Mouse (Mus musculus): Measurements from ENCODE around the gene Trak1. TPM values are rescaled to one million over a fixed set of nuclear protein-coding genes. Genes with fewer than 3 reads are reported as not detected.

Trak1 gene
- polyA plus RNA-seq, 1 experiment from 2014 or later = 20.8 TPM

DNA sequence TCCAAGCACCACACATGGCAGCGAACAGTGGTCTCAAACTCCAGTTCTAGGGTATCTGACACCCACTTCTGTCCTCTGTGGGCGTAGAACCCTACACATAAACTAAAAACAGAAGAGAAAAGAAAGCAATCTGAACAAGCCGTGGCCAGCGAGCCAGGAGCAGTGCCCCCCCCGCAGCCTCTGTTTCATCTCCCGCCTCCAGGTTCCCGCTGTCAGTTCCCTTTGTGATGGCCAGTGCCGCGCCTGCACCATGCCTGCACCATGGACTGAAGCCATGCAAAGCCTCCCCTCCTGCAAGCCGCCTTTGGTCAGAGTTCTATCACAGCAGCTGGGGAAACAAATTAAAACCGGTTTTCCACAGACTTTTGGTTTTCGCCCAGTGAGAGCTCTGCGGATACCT, 75.8 kb downstream of the Trak1 start:
- no peak for TF ChIP-seq CTCF (IDR thresholded peaks at IDR 0.05; ENCODE audit: low read depth)
- no peaks in the 10 kb centered on the region for H3K36me3 ChIP-seq (ENCODE audit: insufficient read depth)
- no peak overlapping the region for H3K4me3 ChIP-seq (ENCODE audit: low read depth, low read length)
- peaks cover 18% of the 10 kb centered on the region for H3K4me1 ChIP-seq (ENCODE audit: insufficient read depth)
- H3K4me2 ChIP-seq = no peak overlapping the region
- DNase-seq (no peak), ATAC-seq (ENCODE audit: insufficient read depth) (no peak)
- no peaks in the 10 kb centered on the region for H3K27me3 ChIP-seq (ENCODE audit: insufficient read depth, low read length)
- no peak overlapping the region for H3K9ac ChIP-seq
- 62% methylated on average over 13 of the region's 13 CpGs for WGBS
- no peak overlapping the region; the same call in 1 of the 2 replicates for H3K27ac ChIP-seq (ENCODE audit: low read depth)
- H3K9me3 ChIP-seq (ENCODE audit: low read depth, low read length) = no peaks in the 10 kb centered on the region

DNA sequence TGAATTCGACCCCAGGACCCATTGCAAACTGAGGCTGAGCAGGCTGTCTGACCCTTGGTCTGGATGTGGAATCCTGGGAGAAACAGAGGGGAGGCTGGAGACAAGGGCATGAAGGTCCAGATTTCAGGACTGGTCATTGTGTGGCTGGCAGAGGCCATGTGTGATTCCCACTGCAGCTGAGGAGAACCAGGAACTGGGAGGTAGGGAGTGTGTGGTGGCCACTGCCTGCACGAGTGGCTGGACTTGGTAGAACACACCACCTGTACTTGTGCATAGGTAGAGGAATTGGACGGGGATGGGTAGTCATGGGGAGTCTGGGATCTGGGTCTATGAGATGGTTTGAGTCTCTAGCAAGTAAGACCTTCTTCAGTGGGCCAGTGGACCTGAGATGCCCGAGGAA, 76.2 kb downstream of the Trak1 start:
- no peak for TF ChIP-seq CTCF (IDR thresholded peaks at IDR 0.05; ENCODE audit: low read depth)
- Histone ChIP-seq H3K27ac (ENCODE audit: low read depth) (no peak overlapping the region), H3K9ac (no peak overlapping the region), H3K9me3 (ENCODE audit: low read depth, low read length) (no peaks in the 10 kb centered on the region), H3K4me2 (no peak overlapping the region), H3K27me3 (ENCODE audit: insufficient read depth, low read length) (no peaks in the 10 kb centered on the region), H3K4me3 (ENCODE audit: low read depth, low read length) (no peak overlapping the region), H3K36me3 (ENCODE audit: insufficient read depth) (no peaks in the 10 kb centered on the region), H3K4me1 (ENCODE audit: insufficient read depth) (peaks cover 18% of the 10 kb centered on the region)
- 58% methylated on average over 4 of the region's 4 CpGs for WGBS
- no peak for ATAC-seq (ENCODE audit: insufficient read depth)
- no peak for DNase-seq

DNA sequence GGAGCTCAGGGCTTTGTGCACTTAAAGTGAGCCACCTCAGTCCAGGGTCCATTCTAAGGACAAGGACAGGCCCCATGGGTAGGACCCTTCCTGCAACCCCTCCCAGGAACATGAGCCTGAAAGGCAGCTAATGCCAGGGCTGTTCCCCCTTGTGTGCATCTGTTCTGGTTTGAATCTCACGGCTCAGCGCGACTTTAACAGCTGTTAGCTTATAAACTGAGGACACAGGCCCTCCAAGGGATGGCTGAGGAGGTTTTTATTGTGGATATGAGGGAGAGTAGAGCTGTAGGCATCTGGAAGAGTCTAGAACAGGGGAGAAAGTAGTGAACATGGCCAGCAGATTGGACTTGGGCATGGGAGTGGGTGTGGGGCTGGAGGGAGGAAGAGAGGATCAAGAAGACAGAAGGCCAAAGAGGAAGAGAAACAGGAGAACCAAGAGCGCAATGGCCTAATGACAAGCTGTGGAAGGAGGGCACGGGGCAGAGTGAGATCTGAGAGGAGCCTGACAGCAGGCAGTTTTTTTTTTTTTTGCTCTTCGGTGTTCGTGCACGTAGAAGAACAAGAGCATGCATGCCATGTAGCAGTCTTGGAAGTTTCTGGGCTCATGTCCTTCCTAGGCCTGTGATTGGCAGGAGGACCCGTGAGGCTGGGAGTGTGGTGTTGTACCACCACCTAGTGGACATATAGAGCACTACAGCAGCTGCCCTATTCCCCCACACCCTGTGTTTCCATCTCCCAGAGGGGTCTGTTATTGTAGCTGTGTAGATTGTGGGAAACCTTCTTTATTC, 77.0 kb downstream of the Trak1 start:
- H3K27me3 ChIP-seq (ENCODE audit: insufficient read depth, low read length) = no peaks in the 10 kb centered on the region
- WGBS = 24% methylated on average over 9 of the region's 9 CpGs
- peak; percentile 98 for TF ChIP-seq CTCF (IDR thresholded peaks at IDR 0.05; ENCODE audit: low read depth)
- DNase-seq (peak; percentile 90), ATAC-seq (ENCODE audit: insufficient read depth) (no peak)
- no peak overlapping the region for H3K4me3 ChIP-seq (ENCODE audit: low read depth, low read length)
- H3K27ac ChIP-seq (ENCODE audit: low read depth) = no peak overlapping the region
- H3K9ac ChIP-seq = no peak overlapping the region
- H3K4me1 ChIP-seq (ENCODE audit: insufficient read depth) = peaks cover 18% of the 10 kb centered on the region
- H3K9me3 ChIP-seq (ENCODE audit: low read depth, low read length) = no peaks in the 10 kb centered on the region
- H3K36me3 ChIP-seq (ENCODE audit: insufficient read depth) = no peaks in the 10 kb centered on the region
- no peak overlapping the region for H3K4me2 ChIP-seq

DNA sequence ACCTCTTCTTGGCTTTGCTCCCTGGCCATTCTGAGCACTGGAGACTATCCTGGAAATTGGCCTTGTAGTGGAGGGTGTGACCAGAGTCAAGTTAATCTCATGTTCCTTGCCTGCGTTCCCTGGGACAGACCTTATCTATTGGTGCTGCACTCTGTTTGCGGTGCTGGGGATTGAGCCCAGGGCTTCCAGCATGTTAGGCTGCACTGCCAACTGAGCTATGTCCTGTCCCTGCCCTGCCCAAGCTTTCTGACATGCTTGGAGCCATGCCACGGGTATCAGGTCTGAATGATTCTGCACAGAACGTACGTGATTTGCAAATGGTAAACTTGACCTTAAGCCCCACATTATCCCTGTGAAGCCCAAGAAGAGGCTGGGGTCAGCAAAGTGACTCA, 77.6 kb downstream of the Trak1 start:
- no peak for DNase-seq
- H3K4me2 ChIP-seq = no peak overlapping the region
- no peaks in the 10 kb centered on the region for H3K9me3 ChIP-seq (ENCODE audit: low read depth, low read length)
- WGBS = 78% methylated on average over 5 of the region's 5 CpGs
- peaks cover 18% of the 10 kb centered on the region for H3K4me1 ChIP-seq (ENCODE audit: insufficient read depth)
- no peak overlapping the region for H3K4me3 ChIP-seq (ENCODE audit: low read depth, low read length)
- no peak overlapping the region for H3K27ac ChIP-seq (ENCODE audit: low read depth)
- no peak for ATAC-seq (ENCODE audit: insufficient read depth)
- H3K27me3 ChIP-seq (ENCODE audit: insufficient read depth, low read length) = no peaks in the 10 kb centered on the region
- H3K36me3 ChIP-seq (ENCODE audit: insufficient read depth) = no peaks in the 10 kb centered on the region
- no peak overlapping the region for H3K9ac ChIP-seq
- no peak for TF ChIP-seq CTCF (IDR thresholded peaks at IDR 0.05; ENCODE audit: low read depth)

DNA sequence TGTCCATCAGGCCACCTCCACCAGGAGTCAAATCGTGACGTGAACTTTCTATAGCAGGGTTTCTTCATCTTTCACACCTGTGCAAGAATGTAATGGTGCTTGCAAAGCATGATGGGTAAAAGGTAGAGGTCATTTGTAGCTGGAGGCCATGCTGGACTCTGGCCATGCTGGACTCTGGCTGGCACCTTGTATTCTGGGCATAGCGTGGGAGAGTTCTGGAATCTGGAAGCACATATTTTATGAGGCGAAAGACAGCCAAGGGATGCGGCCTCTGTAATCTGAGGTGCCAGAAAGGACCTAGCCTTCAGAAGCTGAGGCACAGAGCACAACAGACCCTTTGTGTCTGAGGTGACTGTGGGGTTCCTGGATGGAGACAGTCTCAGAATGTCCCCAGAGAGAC, 78.8 kb downstream of the Trak1 start:
- ATAC-seq (ENCODE audit: insufficient read depth) = no peak
- Histone ChIP-seq H3K9ac (no peak overlapping the region), H3K4me3 (ENCODE audit: low read depth, low read length) (no peak overlapping the region), H3K4me1 (ENCODE audit: insufficient read depth) (peaks cover 10% of the 10 kb centered on the region), H3K36me3 (ENCODE audit: insufficient read depth) (no peaks in the 10 kb centered on the region), H3K4me2 (no peak overlapping the region), H3K9me3 (ENCODE audit: low read depth, low read length) (no peaks in the 10 kb centered on the region), H3K27ac (ENCODE audit: low read depth) (no peak overlapping the region), H3K27me3 (ENCODE audit: insufficient read depth, low read length) (no peaks in the 10 kb centered on the region)
- no peak for TF ChIP-seq CTCF (IDR thresholded peaks at IDR 0.05; ENCODE audit: low read depth)
- WGBS = 82% methylated on average over 5 of the region's 5 CpGs
- DNase-seq = no peak

DNA sequence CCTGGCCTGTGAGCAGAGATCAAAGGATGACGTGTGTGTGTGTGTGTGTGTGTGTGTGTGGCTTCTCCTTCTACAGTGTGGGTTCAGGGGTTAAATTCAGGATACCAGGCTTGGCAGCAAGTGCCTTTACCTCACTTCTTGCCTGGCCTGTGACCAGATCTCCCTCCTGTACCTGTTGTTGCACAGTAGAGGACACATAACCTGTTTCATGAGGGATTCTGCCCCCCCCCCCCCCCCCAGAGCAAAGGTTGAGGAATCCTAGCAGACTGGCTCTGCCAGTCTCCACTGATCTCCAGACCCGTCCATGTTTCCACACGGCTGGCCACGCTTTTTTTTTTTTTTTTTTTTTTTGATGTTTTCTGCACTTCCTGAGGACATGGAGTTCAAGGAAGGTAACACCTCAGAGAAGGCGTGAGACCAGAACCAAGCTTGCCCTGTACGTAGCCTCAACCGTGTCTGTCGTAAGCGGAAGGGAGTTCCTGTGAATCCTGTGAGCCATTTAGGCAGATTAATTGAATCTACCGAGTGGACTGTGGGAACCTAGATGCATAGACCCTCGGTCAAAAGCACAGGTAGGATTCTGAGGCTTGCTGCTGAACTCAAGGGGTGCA, 83.1 kb downstream of the Trak1 start:
- Histone ChIP-seq H3K36me3 (ENCODE audit: insufficient read depth) (no peaks in the 10 kb centered on the region), H3K4me1 (ENCODE audit: insufficient read depth) (no peaks in the 10 kb centered on the region), H3K9ac (no peak overlapping the region; the same call in 1 of the 2 replicates), H3K9me3 (ENCODE audit: low read depth, low read length) (no peaks in the 10 kb centered on the region), H3K27me3 (ENCODE audit: insufficient read depth, low read length) (no peaks in the 10 kb centered on the region), H3K4me3 (ENCODE audit: low read depth, low read length) (no peak overlapping the region), H3K27ac (ENCODE audit: low read depth) (peak overlapping the region; percentile 30; the same call in 1 of the 2 replicates), H3K4me2 (no peak overlapping the region)
- DNase-seq (no peak), ATAC-seq (ENCODE audit: insufficient read depth) (no peak)
- 43% methylated on average over 10 of the region's 11 CpGs for WGBS
- TF ChIP-seq CTCF (IDR thresholded peaks at IDR 0.05; ENCODE audit: low read depth) = no peak

DNA sequence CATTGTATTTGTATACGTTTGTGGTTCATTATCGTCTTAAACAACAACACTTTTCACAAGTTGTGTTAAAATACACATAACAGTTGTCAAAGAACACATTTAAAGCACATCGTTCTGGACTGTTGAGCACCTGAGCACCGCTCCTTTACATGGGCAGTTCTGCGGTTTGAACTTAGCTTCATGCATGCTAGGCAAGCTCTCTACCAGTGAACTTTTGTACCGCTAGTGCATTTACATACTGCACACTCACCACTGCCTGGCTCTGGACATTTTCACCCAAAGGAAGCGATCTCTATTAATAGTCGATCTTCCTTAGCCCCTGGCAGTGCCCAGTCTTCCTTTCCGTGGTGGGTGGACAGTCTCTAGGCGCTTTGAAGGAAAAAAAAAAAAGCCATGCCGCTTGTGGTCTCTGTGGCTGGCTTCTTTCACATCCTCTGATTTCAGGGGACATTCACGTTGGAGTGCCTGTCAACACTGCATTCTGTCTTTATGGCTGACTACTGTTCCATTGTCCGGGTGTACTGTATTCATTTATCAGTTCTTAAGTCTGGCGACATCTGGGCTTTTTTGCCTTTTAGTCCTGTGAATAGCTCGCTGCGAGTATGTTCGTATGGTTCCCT, 84.5 kb downstream of the Trak1 start:
- Histone ChIP-seq H3K27ac (ENCODE audit: low read depth) (no peak overlapping the region), H3K4me2 (no peak overlapping the region), H3K9me3 (ENCODE audit: low read depth, low read length) (no peaks in the 10 kb centered on the region), H3K27me3 (ENCODE audit: insufficient read depth, low read length) (no peaks in the 10 kb centered on the region), H3K4me1 (ENCODE audit: insufficient read depth) (no peaks in the 10 kb centered on the region), H3K4me3 (ENCODE audit: low read depth, low read length) (no peak overlapping the region), H3K36me3 (ENCODE audit: insufficient read depth) (no peaks in the 10 kb centered on the region), H3K9ac (no peak overlapping the region)
- DNase-seq (no peak), ATAC-seq (ENCODE audit: insufficient read depth) (no peak)
- no peak for TF ChIP-seq CTCF (IDR thresholded peaks at IDR 0.05; ENCODE audit: low read depth)
- 77% methylated on average over 17 of the region's 17 CpGs for WGBS

Data from lung, embryonic 14.5 days (tissue).